Mouse (Mus musculus) liver, embryonic 14.5 days (tissue): ENCODE measurements around the gene Espn. TPM values are rescaled to one million over a fixed set of nuclear protein-coding genes. Genes with fewer than 3 reads are reported as not detected.

Source experiments
- ATAC-seq: fragments of 200-750 bp; cut with Nextera tagmentation; 2 replicates; pipeline ENCODE4 v1.8.0; 2017; ENCODE audit warnings: moderate number of reproducible peaks, mild to moderate bottlenecking, moderate library complexity; ENCODE audit not compliant: insufficient read depth
- DNase-seq, 3 experiments: peaks; one replicate each; pipeline ENCODE4 v3.0.0-alpha.2; 2012 to 2013; ENCODE audit warnings: low read depth in 3 of 3, low spot score in 3 of 3
- H3K27ac ChIP-seq: fragments of 300-500 bp; sonication (generic); 2 replicates; pipeline ENCODE4 v1.5.1; 2014; ENCODE audit warnings: moderate library complexity, mild to moderate bottlenecking, control low read depth, inconsistent platforms
- H3K27me3 ChIP-seq: fragments of 300-500 bp; sonication (generic); 2 replicates; pipeline ENCODE4 v1.6.1; 2014; ENCODE audit warnings: mild to moderate bottlenecking, low read length, moderate library complexity; ENCODE audit not compliant: control insufficient read depth, insufficient read depth
- H3K36me3 ChIP-seq: fragments of 300-500 bp; sonication (generic); replicated peaks from 2 replicates; pipeline ENCODE4 v1.6.1; 2014; ENCODE audit warnings: low read depth; ENCODE audit not compliant: control insufficient read depth, insufficient read depth
- H3K4me1 ChIP-seq, 2 experiments: fragments of 200-500 bp in 1 of 2; fragments of 300-500 bp in 1 of 2; sonication (generic) in 1 of 2; replicated peaks; 2 replicates each; pipeline ENCODE4 v1.6.1; 2012 to 2014; ENCODE audit warnings: antibody characterized with exemption in 1 of 2, inconsistent platforms in 1 of 2, low read length in 1 of 2; ENCODE audit not compliant: control insufficient read depth in 2 of 2, insufficient read depth in 2 of 2
- H3K4me2 ChIP-seq: fragments of 300-500 bp; sonication (generic); 2 replicates; pipeline ENCODE4 v1.6.1; 2014; ENCODE audit warnings: low read depth, mild to moderate bottlenecking, control low read depth, moderate library complexity
- H3K4me3 ChIP-seq, 2 experiments: fragments of 200-500 bp in 1 of 2; fragments of 300-500 bp in 1 of 2; sonication (generic) in 1 of 2; 2 replicates each; pipeline ENCODE4 v1.5.1; 2012 to 2014; ENCODE audit warnings: low read depth in 2 of 2, low read length in 2 of 2, mild to moderate bottlenecking in 2 of 2, control low read depth in 1 of 2, inconsistent platforms in 1 of 2, moderate library complexity in 1 of 2; ENCODE audit not compliant: insufficient read depth in 1 of 2
- H3K9ac ChIP-seq: fragments of 300-500 bp; sonication (generic); replicated peaks from 2 replicates; pipeline ENCODE4 v1.6.1; 2014; ENCODE audit warnings: mild to moderate bottlenecking, control low read depth, moderate library complexity
- H3K9me3 ChIP-seq: fragments of 300-500 bp; sonication (generic); 2 replicates; pipeline ENCODE4 v1.6.1; 2016; ENCODE audit warnings: low read length, mixed read lengths; ENCODE audit not compliant: control insufficient read depth
- CTCF ChIP-seq: IDR thresholded peaks from 2 replicates; pipeline ENCODE4 v1.5.1; 2016; ENCODE audit warnings: antibody characterized with exemption, low read depth, control low read depth
- EP300 ChIP-seq: IDR thresholded peaks from 2 replicates; pipeline ENCODE4 v1.6.1; 2016; ENCODE audit warnings: antibody characterized with exemption, low read depth
- whole genome bisulfite sequencing: fragments of 180-500 bp; shearing (Covaris S2); extraction: QIAGEN DNeasy Blood & Tissue Kit; methylation state at CpG from one replicate; pipeline ENCODE4 v1.1.7; 2014; ENCODE audit not compliant: insufficient replicate concordance; 5-methylcytosine and 5-hydroxymethylcytosine counted together
- polyA plus RNA-seq, 2 experiments: library from polyadenylated mRNA; depleted of rRNA in 1 of 2; stranded (reverse) in 1 of 2; unstranded in 1 of 2; fragments of >200 nt; fragmentation: Nextera tagmentation in 1 of 2; extraction: Ambion mirVana in 1 of 2; gene quantifications; 2 replicates each; pipeline versions ENCODE4 v1.2.1 to v1.2.3; 2012 to 2014

Gene Espn
- polyA plus RNA-seq, 2 experiments: 1.2 TPM

DNA sequence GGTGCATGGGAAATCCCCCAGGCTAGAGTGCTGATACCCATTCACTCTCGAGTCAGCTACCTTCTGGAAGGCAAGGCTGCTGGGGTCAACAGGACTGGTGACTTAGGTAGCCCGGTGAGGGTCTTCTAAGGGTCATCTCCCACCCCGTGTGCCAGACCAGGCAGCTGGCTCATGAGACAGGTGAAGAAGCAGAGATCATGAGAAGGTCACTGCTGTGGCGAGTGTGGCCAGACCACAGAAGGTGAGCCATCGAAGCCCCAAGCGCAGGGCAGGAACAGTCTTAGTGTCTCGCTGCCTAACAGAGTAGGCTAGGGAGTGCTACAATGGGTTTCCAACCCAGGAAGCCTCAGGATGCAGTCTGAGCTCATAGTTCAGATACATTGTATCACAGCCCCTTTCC lies 67.6 kb downstream of the Espn start:
- Histone ChIP-seq H3K9ac (no peak overlapping the region), H3K9me3 (no peaks in the 10 kb centered on the region), H3K27ac (no peak overlapping the region), H3K4me2 (no peak overlapping the region), H3K36me3 (no peaks in the 10 kb centered on the region), H3K4me1 (peaks cover 12 to 16% of the 10 kb centered on the region in 2 experiments), H3K27me3 (no peaks in the 10 kb centered on the region), H3K4me3 (no peak overlapping the region)
- DNase-seq (no peak), ATAC-seq (no peak)
- no peak for TF ChIP-seq EP300
- no peak for TF ChIP-seq CTCF
- WGBS: 72% methylated on average over 7 of the region's 7 CpGs

DNA sequence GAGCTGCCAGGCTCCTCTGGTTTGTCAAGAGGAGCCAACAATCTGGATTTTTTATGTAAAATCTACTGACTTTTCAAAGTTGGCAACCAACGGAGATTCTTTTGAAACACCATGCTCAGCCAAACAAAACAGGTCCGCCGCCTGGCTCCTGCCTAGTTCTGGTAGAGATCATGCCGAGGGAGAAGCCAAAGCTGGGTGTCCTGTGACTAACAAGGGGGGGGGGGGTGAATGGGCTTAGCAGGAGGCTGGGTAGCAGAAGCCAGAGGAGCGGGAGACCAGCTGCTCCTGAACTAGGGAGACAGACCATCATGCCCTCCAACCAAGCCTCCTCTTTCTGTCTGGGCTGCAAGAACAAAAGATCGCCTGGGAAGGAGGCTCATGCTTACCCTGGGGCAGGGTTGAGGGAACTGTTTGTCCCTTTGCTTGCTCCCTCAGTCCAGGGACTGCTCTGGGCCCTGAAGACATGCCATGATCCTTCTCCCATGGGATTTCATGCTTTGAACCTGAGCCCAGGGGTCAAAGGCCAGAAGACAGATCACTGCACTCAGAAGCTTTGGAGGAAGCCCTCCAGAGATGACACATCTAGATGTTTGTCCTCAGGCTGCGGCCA lies 68.5 kb downstream of the Espn start:
- no peak for DNase-seq
- H3K27ac ChIP-seq: no peak overlapping the region
- H3K36me3 ChIP-seq: no peaks in the 10 kb centered on the region
- no peak overlapping the region for H3K9ac ChIP-seq
- H3K4me3 ChIP-seq: no peak overlapping the region
- no peak overlapping the region for H3K4me2 ChIP-seq
- peaks cover 12 to 16% of the 10 kb centered on the region in 2 experiments for H3K4me1 ChIP-seq
- no peak for ATAC-seq
- TF ChIP-seq EP300: no peak
- TF ChIP-seq CTCF: no peak
- H3K27me3 ChIP-seq: no peaks in the 10 kb centered on the region
- H3K9me3 ChIP-seq: no peaks in the 10 kb centered on the region
- 66% methylated on average over 7 of the region's 7 CpGs for WGBS

DNA sequence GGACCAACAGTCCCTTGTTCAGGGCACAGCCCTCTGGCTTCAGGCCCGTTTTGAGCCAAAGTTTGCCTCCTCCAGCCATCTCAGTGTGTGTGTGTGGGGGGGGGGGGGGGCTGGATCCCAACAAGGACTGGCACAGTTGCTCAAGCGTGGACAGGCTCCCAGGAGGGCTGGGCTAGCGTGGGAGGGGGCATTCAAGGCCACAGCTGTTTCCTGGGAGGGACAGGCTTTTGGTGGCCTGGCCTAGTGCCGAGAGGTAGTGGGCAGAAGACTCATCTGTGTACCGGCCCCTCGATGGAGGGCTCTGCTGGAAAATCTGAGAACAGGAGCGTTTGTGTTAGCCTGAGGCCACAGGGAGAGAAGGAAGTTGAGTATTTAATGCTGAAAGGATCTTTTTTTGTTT lies 72.2 kb downstream of the Espn start:
- 52% methylated on average over 7 of the region's 7 CpGs for WGBS
- TF ChIP-seq EP300 (no peak), CTCF (no peak)
- H3K27me3 ChIP-seq: no peaks in the 10 kb centered on the region
- ATAC-seq (no peak), DNase-seq (no peak)
- no peaks in the 10 kb centered on the region for H3K36me3 ChIP-seq
- H3K9ac ChIP-seq: no peak overlapping the region
- no peaks in the 10 kb centered on the region for H3K4me1 ChIP-seq
- H3K4me2 ChIP-seq: no peak overlapping the region
- H3K4me3 ChIP-seq: no peak overlapping the region
- H3K27ac ChIP-seq: no peak overlapping the region
- no peaks in the 10 kb centered on the region for H3K9me3 ChIP-seq

DNA sequence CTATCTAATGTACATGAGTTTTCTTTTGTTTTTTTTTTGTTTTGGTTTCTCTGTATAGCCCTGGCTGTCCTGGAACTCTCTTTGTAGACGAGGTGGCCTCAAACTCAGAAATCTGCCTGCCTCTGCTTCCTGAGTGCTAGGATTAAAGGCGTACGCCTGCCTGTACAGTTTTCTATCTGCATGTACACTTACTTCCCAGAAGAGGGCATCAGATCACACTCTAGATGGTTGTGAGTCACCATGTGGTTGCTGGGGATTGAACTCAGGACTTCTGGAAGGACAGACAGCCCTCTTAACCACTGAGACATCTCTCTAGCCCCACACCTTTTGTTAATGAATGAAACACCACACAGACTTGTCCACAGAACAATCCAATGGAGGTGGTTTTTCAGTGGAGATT lies 72.9 kb downstream of the Espn start:
- no peaks in the 10 kb centered on the region for H3K9me3 ChIP-seq
- TF ChIP-seq EP300 (no peak), CTCF (peak; percentile 36; the same call in 1 of the 2 replicates)
- no peak for DNase-seq
- no peaks in the 10 kb centered on the region for H3K4me1 ChIP-seq
- WGBS: 74% methylated on average over 3 of the region's 3 CpGs
- ATAC-seq: no peak
- no peaks in the 10 kb centered on the region for H3K36me3 ChIP-seq
- no peak overlapping the region for H3K4me3 ChIP-seq
- H3K9ac ChIP-seq: no peak overlapping the region
- no peak overlapping the region for H3K27ac ChIP-seq
- H3K27me3 ChIP-seq: no peaks in the 10 kb centered on the region
- H3K4me2 ChIP-seq: no peak overlapping the region

DNA sequence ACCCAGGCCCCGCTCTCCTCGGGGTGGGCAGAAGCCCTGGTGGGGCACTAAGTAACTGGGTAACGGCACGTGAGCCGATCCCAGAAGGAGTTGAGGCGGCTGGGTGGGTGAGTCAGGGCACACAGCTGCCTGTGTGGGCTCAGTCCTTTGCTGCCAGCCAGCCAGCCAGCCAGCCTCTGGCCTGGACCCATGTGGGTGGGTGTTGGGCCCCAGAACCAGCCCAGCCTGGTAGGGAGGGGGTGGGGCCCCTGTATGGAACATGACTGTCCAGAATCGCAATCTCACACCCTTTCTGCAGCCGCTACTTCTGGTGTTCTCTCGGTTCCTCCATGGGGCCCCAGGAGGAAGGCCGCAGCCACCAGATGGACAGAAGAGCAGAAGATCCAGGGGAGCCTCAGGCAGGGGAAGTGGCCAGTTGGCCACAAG lies 74.1 kb downstream of the Espn start:
- H3K27ac ChIP-seq: no peak overlapping the region
- H3K36me3 ChIP-seq: no peaks in the 10 kb centered on the region
- H3K4me2 ChIP-seq: no peak overlapping the region
- no peak for TF ChIP-seq EP300
- no peak for TF ChIP-seq CTCF
- 56% methylated on average over 10 of the region's 10 CpGs for WGBS
- no peak overlapping the region for H3K4me3 ChIP-seq
- DNase-seq (no peak), ATAC-seq (no peak)
- no peaks in the 10 kb centered on the region for H3K27me3 ChIP-seq
- no peak overlapping the region for H3K9ac ChIP-seq
- no peaks in the 10 kb centered on the region for H3K9me3 ChIP-seq
- H3K4me1 ChIP-seq: no peaks in the 10 kb centered on the region
